Mouse (Mus musculus) liver, embryonic 12.5 days (tissue): Measurements from ENCODE around the gene Pdzk1ip1. TPM values are rescaled to one million over a fixed set of nuclear protein-coding genes. Genes with fewer than 3 reads are reported as not detected.

Experiments
- ATAC-seq: fragments of 200-750 bp; cut with Nextera tagmentation; 2 replicates; pipeline ENCODE4 v1.8.0; 2017; ENCODE audit warnings: moderate number of reproducible peaks, mild to moderate bottlenecking, moderate library complexity
- H3K27ac ChIP-seq: fragments of 300-500 bp; sonication (generic); 2 replicates; pipeline ENCODE4 v1.5.1; 2016; ENCODE audit warnings: mild to moderate bottlenecking
- H3K27me3 ChIP-seq: fragments of 300-500 bp; sonication (generic); replicated peaks from 2 replicates; pipeline ENCODE4 v1.6.1; 2016; ENCODE audit warnings: mild to moderate bottlenecking, moderate library complexity
- H3K36me3 ChIP-seq: fragments of 300-500 bp; sonication (generic); 2 replicates; pipeline ENCODE4 v1.6.1; 2016; ENCODE audit warnings: mild to moderate bottlenecking, moderate library complexity
- H3K4me1 ChIP-seq: fragments of 300-500 bp; sonication (generic); 2 replicates; pipeline ENCODE4 v1.6.1; 2016
- H3K4me2 ChIP-seq: fragments of 300-500 bp; sonication (generic); 2 replicates; pipeline ENCODE4 v1.6.1; 2016; ENCODE audit warnings: mild to moderate bottlenecking, moderate library complexity
- H3K4me3 ChIP-seq: fragments of 300-500 bp; sonication (generic); 2 replicates; pipeline ENCODE4 v1.5.1; 2016; ENCODE audit warnings: mild to moderate bottlenecking, moderate library complexity
- H3K9ac ChIP-seq: fragments of 300-500 bp; sonication (generic); 2 replicates; pipeline ENCODE4 v1.6.1; 2016; ENCODE audit warnings: mild to moderate bottlenecking, moderate library complexity
- H3K9me3 ChIP-seq: fragments of 300-500 bp; sonication (generic); replicated peaks from 2 replicates; pipeline ENCODE4 v1.6.1; 2016; ENCODE audit warnings: mild to moderate bottlenecking, moderate library complexity
- whole genome bisulfite sequencing: fragments of 180-500 bp; shearing (Covaris S2); methylation state at CpG from one replicate; pipeline ENCODE4 v1.1.7; 2016; ENCODE audit not compliant: insufficient replicate concordance; 5-methylcytosine and 5-hydroxymethylcytosine counted together
- polyA plus RNA-seq: library from polyadenylated mRNA; unstranded; fragments of >200 nt; fragmentation: Nextera tagmentation; extraction: Ambion mirVana; gene quantifications from 2 replicates; pipeline ENCODE4 v1.2.1, GENCODE M21; 2016

Pdzk1ip1 gene
- polyA plus RNA-seq, 1 experiment from 2014 or later, result 30.2 TPM

GRCm38 (mm10) chr4:115096435-115097145 lies 8.1 kb downstream of the Pdzk1ip1 start:
- no peaks in the 10 kb centered on the region for H3K27me3 ChIP-seq
- ATAC-seq, result no peak
- peak overlapping the region; percentile 79 for H3K4me2 ChIP-seq
- H3K4me1 ChIP-seq, result peaks cover 70% of the 10 kb centered on the region
- WGBS, result 4% methylated on average over 11 of the region's 11 CpGs
- peak overlapping the region; percentile 77 for H3K9ac ChIP-seq
- peak overlapping the region; percentile 51 for H3K4me3 ChIP-seq
- H3K36me3 ChIP-seq, result no peaks in the 10 kb centered on the region
- H3K9me3 ChIP-seq, result no peaks in the 10 kb centered on the region
- H3K27ac ChIP-seq, result peak overlapping the region; percentile 99

- ATAC-seq, result no peak
- Histone ChIP-seq H3K36me3 (no peaks in the 10 kb centered on the region), H3K4me1 (peaks cover 67% of the 10 kb centered on the region), H3K4me2 (peak overlapping the region; percentile 79), H3K27ac (peak overlapping the region; percentile 99), H3K9me3 (no peaks in the 10 kb centered on the region), H3K4me3 (peak overlapping the region; percentile 51), H3K9ac (peak overlapping the region; percentile 77), H3K27me3 (no peaks in the 10 kb centered on the region)
- WGBS, result under 1% methylated on average over 6 of the region's 6 CpGs
Observed at GRCm38 (mm10) chr4:115097146-115097496, 8.6 kb downstream of the Pdzk1ip1 start.

- Histone ChIP-seq H3K27ac (no peak overlapping the region), H3K36me3 (no peaks in the 10 kb centered on the region), H3K4me2 (no peak overlapping the region), H3K9ac (no peak overlapping the region), H3K4me3 (no peak overlapping the region), H3K27me3 (peaks cover 3% of the 10 kb centered on the region; the same call in 1 of the 2 replicates), H3K9me3 (no peaks in the 10 kb centered on the region), H3K4me1 (peaks cover 42% of the 10 kb centered on the region)
- WGBS, result 49% methylated on average over 6 of the region's 6 CpGs
- ATAC-seq, result no peak
Observed at GRCm38 (mm10) chr4:115101682-115102081, 13.2 kb downstream of the Pdzk1ip1 start.

- peak overlapping the region; percentile 23 for H3K4me2 ChIP-seq
- peaks cover 23% of the 10 kb centered on the region for H3K4me1 ChIP-seq
- H3K27me3 ChIP-seq, result peaks cover 3% of the 10 kb centered on the region; the same call in 1 of the 2 replicates
- 21% methylated on average over 4 of the region's 4 CpGs for WGBS
- H3K4me3 ChIP-seq, result no peak overlapping the region
- H3K9me3 ChIP-seq, result no peaks in the 10 kb centered on the region
- 0 out of 2 replicates have a peak overlapping the region, but pooled peaks have one; percentile 5 for H3K9ac ChIP-seq
- ATAC-seq, result peak; percentile 85
- peak overlapping the region; percentile 46 for H3K27ac ChIP-seq
- H3K36me3 ChIP-seq, result no peaks in the 10 kb centered on the region
Observed at GRCm38 (mm10) chr4:115103510-115103909, 15.0 kb downstream of the Pdzk1ip1 start.

- Histone ChIP-seq H3K9ac (no peak overlapping the region), H3K27me3 (peaks cover 13% of the 10 kb centered on the region), H3K9me3 (no peaks in the 10 kb centered on the region), H3K36me3 (no peaks in the 10 kb centered on the region), H3K4me3 (no peak overlapping the region), H3K27ac (no peak overlapping the region), H3K4me2 (no peak overlapping the region), H3K4me1 (no peaks in the 10 kb centered on the region)
- 64% methylated on average over 2 of the region's 2 CpGs for WGBS
- ATAC-seq, result no peak
Observed at GRCm38 (mm10) chr4:115111167-115111566, 22.7 kb downstream of the Pdzk1ip1 start.

- no peak overlapping the region for H3K4me3 ChIP-seq
- no peak overlapping the region for H3K4me2 ChIP-seq
- H3K9ac ChIP-seq, result no peak overlapping the region
- no peaks in the 10 kb centered on the region for H3K9me3 ChIP-seq
- H3K27ac ChIP-seq, result no peak overlapping the region
- no peaks in the 10 kb centered on the region for H3K4me1 ChIP-seq
- H3K36me3 ChIP-seq, result no peaks in the 10 kb centered on the region
- peaks cover 13% of the 10 kb centered on the region for H3K27me3 ChIP-seq
- whole genome bisulfite sequencing, result 19% methylated on average over 5 of the region's 5 CpGs
- ATAC-seq, result no peak
Observed at GRCm38 (mm10) chr4:115113266-115113665, 24.8 kb downstream of the Pdzk1ip1 start.

GRCm38 (mm10) chr4:115119642-115120041 lies 31.1 kb downstream of the Pdzk1ip1 start:
- ATAC-seq, result no peak
- Histone ChIP-seq H3K9me3 (no peaks in the 10 kb centered on the region), H3K4me1 (no peaks in the 10 kb centered on the region), H3K36me3 (no peaks in the 10 kb centered on the region), H3K27ac (no peak overlapping the region), H3K4me2 (no peak overlapping the region), H3K4me3 (no peak overlapping the region), H3K9ac (no peak overlapping the region), H3K27me3 (no peaks in the 10 kb centered on the region; the same call in 1 of the 2 replicates)
- WGBS, result 60% methylated on average over 3 of the region's 3 CpGs

- Histone ChIP-seq H3K9me3 (no peaks in the 10 kb centered on the region), H3K9ac (no peak overlapping the region), H3K4me3 (no peak overlapping the region), H3K36me3 (no peaks in the 10 kb centered on the region), H3K27ac (no peak overlapping the region), H3K4me2 (no peak overlapping the region), H3K27me3 (no peaks in the 10 kb centered on the region; the same call in 1 of the 2 replicates), H3K4me1 (no peaks in the 10 kb centered on the region)
- WGBS, result 59% methylated on average over 2 of the region's 2 CpGs
- no peak for ATAC-seq
Observed at GRCm38 (mm10) chr4:115121162-115121561, 32.7 kb downstream of the Pdzk1ip1 start.

- Histone ChIP-seq H3K4me1 (no peaks in the 10 kb centered on the region), H3K9ac (no peak overlapping the region), H3K4me2 (no peak overlapping the region), H3K27me3 (no peaks in the 10 kb centered on the region), H3K27ac (no peak overlapping the region), H3K9me3 (no peaks in the 10 kb centered on the region), H3K36me3 (no peaks in the 10 kb centered on the region), H3K4me3 (no peak overlapping the region)
- no peak for ATAC-seq
- WGBS, result 60% methylated on average over 5 of the region's 5 CpGs
Observed at GRCm38 (mm10) chr4:115121608-115122007, 33.1 kb downstream of the Pdzk1ip1 start.

- WGBS, result 15% methylated on average over 2 of the region's 2 CpGs
Observed at GRCm38 (mm10) chr4:115123507-115123906, 35.0 kb downstream of the Pdzk1ip1 start.

GRCm38 (mm10) chr4:115124713-115125112 lies 36.2 kb downstream of the Pdzk1ip1 start:
- H3K4me3 ChIP-seq, result no peak overlapping the region
- ATAC-seq, result no peak
- no peaks in the 10 kb centered on the region for H3K4me1 ChIP-seq

More at GRCm38 (mm10) chr4:115123507-115123906, 35.0 kb downstream of the Pdzk1ip1 start:
- H3K27ac ChIP-seq, result no peak overlapping the region
- no peak overlapping the region for H3K4me3 ChIP-seq
- ATAC-seq, result no peak
- no peaks in the 10 kb centered on the region for H3K27me3 ChIP-seq
- no peak overlapping the region for H3K9ac ChIP-seq
- no peaks in the 10 kb centered on the region for H3K9me3 ChIP-seq
- no peaks in the 10 kb centered on the region for H3K4me1 ChIP-seq
- no peak overlapping the region for H3K4me2 ChIP-seq
- H3K36me3 ChIP-seq, result no peaks in the 10 kb centered on the region

GRCm38 (mm10) chr4:115133085-115133484 lies 44.6 kb downstream of the Pdzk1ip1 start:
- H3K27me3 ChIP-seq, result peaks cover 25% of the 10 kb centered on the region
- WGBS, result 3% methylated on average over 5 of the region's 5 CpGs
- peak overlapping the region; percentile 34; the same call in 1 of the 2 replicates for H3K4me2 ChIP-seq

More at GRCm38 (mm10) chr4:115124713-115125112, 36.2 kb downstream of the Pdzk1ip1 start:
- no peaks in the 10 kb centered on the region for H3K9me3 ChIP-seq
- H3K9ac ChIP-seq, result no peak overlapping the region
- H3K27ac ChIP-seq, result no peak overlapping the region
- no peaks in the 10 kb centered on the region for H3K27me3 ChIP-seq
- no peak overlapping the region for H3K4me2 ChIP-seq
- H3K36me3 ChIP-seq, result no peaks in the 10 kb centered on the region

More at GRCm38 (mm10) chr4:115133085-115133484, 44.6 kb downstream of the Pdzk1ip1 start:
- no peak overlapping the region for H3K27ac ChIP-seq
- peaks cover 12% of the 10 kb centered on the region; the same call in 1 of the 2 replicates for H3K4me1 ChIP-seq
- H3K9me3 ChIP-seq, result no peaks in the 10 kb centered on the region
- no peaks in the 10 kb centered on the region for H3K36me3 ChIP-seq
- no peak overlapping the region; the same call in 1 of the 2 replicates for H3K4me3 ChIP-seq
- peak; percentile 44; the same call in 1 of the 2 replicates for ATAC-seq
- no peak overlapping the region for H3K9ac ChIP-seq
